Mouse (Mus musculus) cerebellum, adult 2 months (tissue): ENCODE data around the gene R3hdm2.

ENCODE experiments used
- CTCF ChIP-seq: fragments of 200-500 bp; IDR thresholded peaks from 2 replicates; pipeline ENCODE4 v1.5.1; 2011; ENCODE audit warnings: low read depth, mild to moderate bottlenecking, control low read depth, low read length, moderate library complexity, borderline replicate concordance; ENCODE audit not compliant: insufficient read depth
- POLR2A ChIP-seq: fragments of 200-500 bp; IDR thresholded peaks from 2 replicates; pipeline ENCODE4 v1.6.1; 2011; ENCODE audit warnings: low read length, control low read depth, borderline replicate concordance; ENCODE audit not compliant: insufficient read depth

GRCm38 (mm10) chr10:127477301-127477700 is 97.2 kb downstream of the R3hdm2 start:
- TF ChIP-seq CTCF (no peak), POLR2A (no peak)
